Mouse (Mus musculus): ENCODE results near the gene Retreg3.

DNA sequence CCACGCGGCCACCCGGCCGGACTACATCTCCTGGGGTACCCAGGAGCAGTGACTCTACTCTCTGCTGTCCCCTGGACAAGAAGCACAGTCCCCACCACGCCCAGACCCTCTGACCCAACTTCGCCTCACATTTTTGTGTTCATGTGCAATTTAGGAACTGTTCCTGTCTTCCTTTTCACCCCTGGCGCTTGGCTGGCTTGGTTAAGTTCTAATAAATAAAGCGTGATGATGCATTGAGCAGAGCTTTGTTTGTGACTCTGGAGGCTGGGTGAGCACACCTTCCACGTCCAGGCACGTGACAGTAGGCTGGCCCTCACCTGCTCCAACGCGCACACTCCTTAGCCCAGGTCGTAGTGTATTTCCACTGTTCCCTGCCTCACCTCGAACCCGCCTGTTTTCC is 41.9 kb upstream of the Retreg3 start:
- no peak for TF ChIP-seq CTCF (IDR thresholded peaks at IDR 0.05; ENCODE audit: insufficient read depth, low read depth, low read length)
- TF ChIP-seq POLR2A (IDR thresholded peaks at IDR 0.05; ENCODE audit: insufficient read depth, low read depth, low read length): no peak
